Mouse (Mus musculus): ENCODE results near the gene S1pr5.
"Not testable (repeated sequence)": the region's sequence is repeated elsewhere in the genome, so short reads cannot be mapped to it uniquely, and the experiment has no call there.

Gene S1pr5

DNA sequence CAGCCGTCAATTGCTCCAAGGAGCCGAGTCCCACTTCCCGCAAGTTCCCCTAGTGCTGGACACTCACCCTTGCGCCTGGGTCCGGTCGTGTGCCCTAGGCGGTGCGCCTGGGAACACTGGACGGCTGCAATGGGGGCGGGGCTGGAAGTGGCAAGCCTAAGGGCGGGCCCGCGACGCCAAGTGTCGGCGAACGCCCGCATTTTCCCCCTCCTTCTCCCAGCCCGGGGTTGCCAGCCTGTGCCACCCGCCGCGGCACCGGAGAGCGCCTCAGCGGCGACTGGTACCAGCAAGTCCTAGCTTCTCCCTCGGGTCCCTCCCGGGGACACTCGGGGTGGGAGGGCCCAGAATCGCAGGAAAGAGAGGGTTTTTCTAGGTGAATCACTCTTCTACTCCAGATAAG is at the start of gene S1pr5:
Gene S1pr5 (minus strand): TSS at position 118 of the 400 bp plus-strand sequence.
- DNase-seq (ENCODE audit: low spot score): peak; percentile 72

DNA sequence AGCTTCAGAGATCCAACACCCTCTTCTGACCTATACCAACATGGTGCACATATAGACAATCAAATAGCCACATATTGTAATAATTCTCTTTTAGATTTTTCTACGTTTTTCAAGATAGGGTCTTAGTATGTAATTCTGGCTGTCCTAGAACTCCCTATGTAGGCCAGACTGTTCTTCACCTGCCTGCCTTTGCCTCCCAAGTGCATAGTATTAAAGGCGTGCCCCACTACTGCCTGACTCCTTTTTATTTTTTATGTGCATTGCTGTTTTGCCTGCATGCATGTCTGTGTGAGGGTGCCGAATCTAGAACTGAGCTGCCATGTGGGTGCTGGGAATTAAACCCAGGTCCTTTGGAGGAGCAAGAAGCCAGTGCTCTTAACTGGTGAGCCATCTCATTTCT is 44.0 kb upstream of the S1pr5 start:
- DNase-seq (ENCODE audit: low spot score): no peak

DNA sequence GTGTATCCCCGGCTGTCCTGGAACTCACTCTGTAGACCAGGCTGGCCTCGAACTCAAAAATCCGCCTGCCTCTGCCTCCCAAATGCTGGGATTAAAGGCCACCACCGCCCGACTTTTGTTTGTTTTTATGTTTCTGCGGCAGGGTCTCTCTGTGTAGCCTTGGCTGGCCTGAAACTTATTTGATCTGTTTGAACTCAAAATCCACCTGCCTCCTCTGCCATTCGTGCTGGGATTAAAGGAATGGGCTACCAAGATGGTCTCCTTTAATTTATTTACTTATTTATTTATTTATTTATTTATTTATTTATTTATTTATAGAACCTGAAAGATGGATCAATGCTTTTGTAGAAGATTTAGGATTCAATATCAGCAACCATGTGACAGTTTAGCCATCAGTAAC is 43.6 kb upstream of the S1pr5 start:
- not testable (repeated sequence) for DNase-seq (ENCODE audit: low spot score)

DNA sequence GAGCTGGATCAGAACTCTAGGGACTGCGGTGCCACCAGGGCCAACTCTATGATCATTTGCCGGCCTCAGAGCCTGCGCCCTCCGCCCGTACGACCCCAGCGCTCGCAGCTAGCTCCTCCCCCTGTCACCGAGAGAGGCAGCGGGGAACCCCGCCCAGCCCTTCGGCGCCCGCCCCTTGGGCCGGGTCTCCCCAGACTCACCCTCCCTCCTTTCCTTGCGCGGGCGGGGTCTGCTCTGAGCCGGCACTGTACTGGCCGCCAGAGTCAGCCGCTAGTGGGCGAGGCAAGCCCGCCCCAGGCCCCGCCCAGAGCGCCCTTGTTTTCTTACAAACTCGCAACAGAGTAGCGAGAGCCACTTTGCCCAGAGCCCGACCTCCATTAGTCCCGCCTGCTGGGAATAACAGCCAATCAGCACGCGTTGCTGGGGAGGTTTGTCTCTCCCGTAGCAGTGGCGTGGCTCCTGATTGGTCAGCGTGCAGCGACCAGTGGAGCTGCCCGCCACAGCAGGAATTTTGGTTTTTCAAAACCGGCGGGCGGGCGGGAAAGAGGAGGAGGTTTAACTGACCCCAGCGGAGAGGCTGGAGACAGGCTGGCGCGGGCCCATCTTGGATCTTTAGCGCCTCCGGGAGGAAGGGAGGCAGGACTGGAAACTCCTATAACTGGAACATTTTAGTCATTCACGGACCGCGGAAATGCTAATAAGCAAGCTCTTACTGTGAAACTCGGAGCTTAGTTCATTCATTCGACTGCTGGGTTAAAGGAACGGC is 43.0 kb upstream of the S1pr5 start, which contains the start of gene Cdkn2d:
Gene Cdkn2d (minus strand): TSS at position 386 of the 766 bp plus-strand sequence.
- peak; percentile 100 for DNase-seq (ENCODE audit: low spot score)

DNA sequence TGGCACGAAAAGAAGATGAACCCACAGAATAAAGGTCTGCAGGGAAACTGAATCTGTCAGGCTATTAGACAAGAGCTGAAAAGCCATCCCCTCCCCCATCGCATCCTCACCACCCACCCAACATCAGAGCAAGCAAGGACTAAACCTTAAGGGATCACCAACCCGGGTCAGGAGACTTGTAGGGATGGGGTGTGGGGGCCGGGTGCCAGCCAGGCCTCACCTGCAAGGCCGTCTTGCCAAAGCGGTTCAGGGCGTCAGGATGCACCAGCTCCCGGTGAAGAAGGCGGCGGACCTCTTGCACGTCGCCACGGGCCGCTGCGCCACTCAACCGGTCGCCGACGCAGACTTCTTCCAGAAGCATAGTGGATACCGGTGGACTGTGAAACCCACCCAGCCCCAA is 42.3 kb upstream of the S1pr5 start:
- DNase-seq (ENCODE audit: low spot score): no peak

DNA sequence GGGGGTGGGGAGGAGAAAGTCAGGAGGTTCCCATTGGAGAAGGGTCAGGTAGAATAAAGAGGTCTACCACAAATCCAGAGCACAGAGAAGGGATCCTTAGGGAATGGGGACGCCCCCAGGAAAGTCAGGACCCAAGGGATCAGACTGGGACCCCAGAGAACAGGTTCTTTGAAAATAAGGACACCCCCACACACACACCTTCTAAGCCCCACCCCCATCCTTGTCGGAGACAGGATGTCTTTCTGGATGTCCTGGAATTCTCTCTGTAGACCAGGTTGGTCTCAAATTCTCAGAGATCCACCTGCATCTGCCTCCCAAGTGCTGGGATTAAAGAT is 41.1 kb upstream of the S1pr5 start:
- DNase-seq (ENCODE audit: low spot score): no peak

DNA sequence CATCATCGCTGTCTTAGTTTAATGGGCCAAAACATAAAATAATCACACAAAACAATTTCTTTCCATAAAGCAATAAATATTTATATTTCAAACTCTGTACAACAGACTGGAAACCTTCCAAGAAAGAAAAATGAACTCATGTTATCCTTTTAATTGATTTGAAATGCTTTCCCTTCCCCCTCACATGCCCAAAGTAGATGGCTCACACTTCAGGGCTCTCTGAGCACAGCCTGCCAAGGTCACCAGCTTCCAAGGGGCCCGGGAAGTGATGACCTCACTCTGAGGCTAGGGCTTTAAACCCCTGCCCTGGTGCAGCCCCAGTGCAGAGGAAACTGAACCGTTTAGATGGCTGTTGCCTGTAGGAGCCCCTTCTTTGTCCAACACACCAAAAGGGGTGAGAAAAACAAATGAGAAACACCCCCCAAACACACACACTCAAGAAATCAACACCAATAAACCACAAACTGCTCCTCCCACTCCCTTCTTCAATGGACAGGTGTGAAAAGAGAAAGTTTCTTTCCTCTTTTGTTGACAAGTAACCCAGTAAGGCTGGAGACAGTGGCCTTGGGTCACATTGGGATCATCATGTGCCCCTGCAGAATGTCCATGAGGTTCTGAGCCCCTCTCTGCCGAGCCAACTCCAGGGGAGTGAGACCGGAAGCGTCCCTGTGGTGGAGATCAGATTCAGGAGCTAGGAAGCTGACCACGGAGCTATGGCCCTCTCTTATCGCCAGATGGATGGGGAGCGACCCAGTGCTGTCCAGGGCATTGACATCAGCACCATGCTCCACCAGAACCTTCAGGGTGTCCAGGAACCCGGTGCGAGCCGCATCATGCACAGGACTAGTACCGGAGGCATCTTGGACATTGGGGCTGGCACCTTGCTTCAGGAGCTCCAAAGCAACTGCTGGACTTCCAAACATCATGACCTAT is 40.4 kb upstream of the S1pr5 start:
- no peak for DNase-seq (ENCODE audit: low spot score)

DNA sequence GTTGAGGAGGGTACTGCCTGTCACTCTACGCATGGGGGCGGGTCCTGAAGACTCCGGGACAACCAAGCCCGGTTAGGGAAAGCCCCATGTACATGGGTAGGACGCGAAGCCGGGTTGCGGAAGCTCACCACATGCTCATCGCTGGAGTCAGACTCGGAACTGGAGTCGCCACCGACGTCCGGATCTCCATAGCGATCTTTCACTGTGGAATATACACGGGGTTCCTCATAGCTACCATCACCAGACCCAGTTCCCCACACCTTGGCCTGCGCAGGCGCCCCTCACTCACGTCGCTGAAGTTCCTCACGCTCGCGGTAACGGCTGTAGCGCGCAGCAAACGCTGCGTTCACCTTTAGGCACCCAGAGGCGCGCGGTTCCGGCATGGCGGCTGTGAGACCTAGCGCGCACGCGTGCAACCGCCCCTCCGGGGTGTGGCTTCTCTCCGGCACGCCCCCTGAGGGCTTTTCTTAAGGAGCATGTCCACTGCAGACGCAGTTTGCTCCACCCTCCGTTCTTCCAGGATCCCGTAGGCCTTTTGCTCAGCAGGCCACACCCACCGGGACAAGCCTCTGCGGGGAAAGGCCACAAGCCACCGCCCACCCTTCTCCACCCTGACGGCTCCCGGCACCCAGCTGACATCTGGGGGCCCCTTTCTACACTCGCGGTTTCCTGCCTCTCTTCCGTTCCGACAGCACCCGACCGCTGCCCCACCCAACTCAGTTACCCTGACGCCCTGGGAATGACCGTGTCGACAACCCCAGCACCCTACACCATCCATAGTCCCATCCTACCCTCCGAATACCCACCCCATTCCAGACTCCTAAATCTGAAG is 39.5 kb upstream of the S1pr5 start, which contains the start of gene Kri1:
Gene Kri1 (minus strand): TSS at position 399 of the 832 bp plus-strand sequence.
- peak; percentile 99 for DNase-seq (ENCODE audit: low spot score)

DNA sequence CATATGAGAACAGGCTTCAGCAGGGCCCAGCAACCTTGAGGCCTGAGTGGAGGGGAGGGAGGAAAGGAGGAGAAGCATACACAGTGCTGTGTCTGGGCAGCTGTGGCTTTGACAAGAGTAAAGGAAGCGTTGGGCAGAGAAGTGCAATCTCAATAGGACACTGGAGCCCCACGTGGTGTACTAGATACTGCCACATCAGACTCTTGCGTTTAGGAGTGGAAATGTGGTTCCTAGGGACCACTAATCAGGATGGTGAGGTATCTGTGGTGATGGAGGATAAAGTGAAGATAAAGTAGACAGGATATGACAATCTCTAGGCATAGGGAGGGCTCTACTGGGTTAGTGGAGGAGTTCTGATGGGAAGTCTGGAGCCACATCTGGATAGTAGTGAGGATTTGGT is 38.5 kb upstream of the S1pr5 start:
- DNase-seq (ENCODE audit: low spot score): no peak

DNA sequence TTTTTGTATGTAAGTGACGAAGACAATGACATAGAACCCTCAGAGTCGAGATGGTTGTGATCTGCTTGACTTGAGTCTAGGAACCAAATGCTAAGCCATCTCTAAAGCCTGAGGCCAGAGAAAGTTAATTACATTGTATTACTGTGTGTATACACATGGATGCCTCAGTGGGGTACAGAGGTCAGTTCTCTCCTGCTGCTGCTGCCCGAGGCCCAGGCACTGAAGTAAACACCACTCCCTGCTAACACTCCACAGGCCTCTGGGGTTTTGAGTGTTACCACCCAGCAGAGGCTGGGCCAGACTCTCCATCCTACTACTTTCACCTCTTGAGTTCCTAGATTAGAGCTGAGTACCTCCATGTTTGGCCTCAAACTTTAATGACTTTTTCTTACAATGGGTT is 35.8 kb upstream of the S1pr5 start:
- no peak for DNase-seq (ENCODE audit: low spot score)

DNA sequence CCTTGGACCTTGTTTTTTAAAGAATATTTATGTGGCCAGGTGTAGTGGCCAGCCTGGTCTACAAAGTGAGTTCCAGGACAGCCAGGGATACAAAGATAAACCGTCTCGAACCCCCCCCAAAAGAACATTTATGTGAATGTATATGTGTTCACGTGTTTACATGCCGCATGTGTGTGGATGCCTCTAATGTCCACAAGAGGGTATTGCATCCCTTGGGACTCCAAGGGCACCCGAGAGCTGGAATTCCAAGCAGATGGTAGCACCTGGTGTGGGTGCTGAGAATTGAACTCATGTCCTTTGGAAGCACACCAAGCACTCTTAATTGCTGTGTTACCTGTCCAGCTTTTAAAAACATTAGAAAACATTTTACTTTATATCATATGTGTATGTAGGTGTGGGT is 35.3 kb upstream of the S1pr5 start:
- DNase-seq (ENCODE audit: low spot score): no peak

DNA sequence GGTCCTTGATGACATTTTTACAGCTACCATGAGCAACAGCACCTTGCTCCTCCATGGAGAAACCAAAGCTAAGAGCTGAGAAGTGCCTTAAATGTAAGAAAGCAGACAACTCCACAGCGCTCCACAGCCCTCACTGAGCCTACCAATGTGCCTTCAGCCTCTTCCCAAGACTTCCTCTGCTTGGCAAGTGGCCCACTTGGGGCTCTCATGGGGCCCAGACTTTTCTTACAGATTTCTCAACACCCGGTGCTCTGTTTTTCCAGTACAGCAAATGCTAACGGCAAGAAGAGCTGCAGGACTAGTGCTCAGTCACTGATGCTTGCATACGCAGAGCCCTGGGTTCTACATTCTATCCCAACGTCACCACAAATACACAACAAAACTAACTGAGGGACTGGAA is 29.5 kb upstream of the S1pr5 start:
- no peak for DNase-seq (ENCODE audit: low spot score)

DNA sequence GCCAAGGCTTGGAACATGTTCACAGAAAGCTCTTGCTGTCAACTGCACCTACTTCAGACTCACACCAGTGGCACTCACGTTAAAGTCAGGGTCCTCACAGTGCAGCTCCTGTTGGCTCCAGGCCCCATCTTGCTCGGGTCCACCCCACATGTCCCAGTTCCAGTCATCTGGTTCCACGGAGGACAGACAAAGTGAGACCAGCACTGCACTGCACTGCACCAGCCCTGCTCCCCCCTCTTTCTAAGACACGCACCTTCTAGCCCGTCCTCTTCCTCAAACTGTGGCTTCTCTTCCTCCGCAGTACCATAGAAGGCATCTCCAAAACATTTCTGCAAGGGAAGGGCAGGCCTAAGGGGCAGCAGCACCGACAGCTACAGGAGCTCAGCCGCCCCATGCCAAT is 28.1 kb upstream of the S1pr5 start:
- DNase-seq (ENCODE audit: low spot score): no peak

DNA sequence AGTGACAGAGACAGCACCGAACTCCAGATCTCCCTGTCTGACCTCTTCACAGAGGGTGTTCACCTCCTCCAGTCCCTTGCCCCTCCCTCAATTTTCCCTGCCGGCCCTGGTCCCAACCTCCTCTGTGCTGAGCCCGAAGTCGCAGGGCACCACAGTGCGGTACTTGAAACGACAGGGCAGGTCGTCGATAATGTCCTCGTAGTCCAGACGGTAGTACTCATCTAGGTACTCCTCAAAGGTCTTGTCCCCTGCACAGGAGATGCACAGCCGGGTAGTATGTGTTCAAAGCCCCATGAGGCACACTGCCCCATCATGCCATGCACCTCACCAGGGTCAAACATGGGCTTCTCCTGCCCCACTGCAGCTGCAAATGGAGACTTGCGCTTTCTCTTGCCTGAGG is 27.5 kb upstream of the S1pr5 start:
- no peak for DNase-seq (ENCODE audit: low spot score)

DNA sequence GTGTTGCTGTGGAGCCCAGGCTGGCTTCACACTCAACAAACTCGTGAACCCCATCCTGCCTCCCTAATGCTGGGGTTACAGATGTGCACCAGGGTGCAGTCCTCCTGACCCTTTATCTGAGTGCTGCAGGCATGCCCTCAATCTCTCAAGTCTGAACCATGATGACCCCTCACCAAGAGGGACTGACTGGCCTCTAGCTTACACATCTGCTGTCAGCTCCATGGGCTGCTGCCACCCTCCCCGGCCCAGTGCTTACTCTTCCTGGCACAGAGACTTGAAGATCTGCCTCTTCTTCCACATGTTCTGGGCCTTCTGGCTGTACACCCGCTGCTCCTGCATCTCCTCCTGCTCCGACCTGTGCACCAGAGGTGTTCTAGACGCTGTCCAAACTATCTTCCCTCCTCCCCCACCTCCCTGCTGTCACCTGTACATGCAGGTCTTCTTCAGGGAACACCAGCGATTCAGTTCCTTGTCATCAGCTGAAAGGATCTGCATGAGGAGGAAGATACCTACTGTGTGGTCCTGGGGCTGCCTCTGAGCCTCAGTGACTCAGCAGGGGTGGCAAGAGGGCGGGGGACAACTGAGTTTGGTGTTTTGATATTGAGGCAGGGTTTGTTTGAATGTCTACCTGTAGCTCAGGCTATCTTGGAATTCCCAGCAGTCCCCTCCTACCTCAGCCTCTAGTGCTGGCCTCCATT is 26.9 kb upstream of the S1pr5 start:
- DNase-seq (ENCODE audit: low spot score): no peak

DNA sequence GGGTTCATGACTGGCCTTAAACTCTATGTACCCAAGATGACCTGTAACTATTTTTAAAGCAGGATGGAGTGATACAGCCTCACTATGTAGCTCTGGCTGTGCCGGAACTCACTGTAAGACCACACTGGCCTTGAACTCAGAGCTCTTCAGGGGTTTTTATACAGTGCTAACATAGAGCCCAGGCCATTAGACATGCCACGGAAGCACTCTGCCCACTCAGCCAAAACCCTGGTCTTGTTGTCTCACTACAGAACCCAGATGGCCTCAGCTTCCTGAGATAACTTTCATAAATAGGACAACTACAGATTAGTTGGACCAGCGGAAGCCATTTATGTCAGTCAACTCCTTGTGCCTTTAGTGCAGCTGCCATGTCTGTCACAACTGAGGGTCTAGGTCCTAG is 26.1 kb upstream of the S1pr5 start:
- DNase-seq (ENCODE audit: low spot score): no peak

DNA sequence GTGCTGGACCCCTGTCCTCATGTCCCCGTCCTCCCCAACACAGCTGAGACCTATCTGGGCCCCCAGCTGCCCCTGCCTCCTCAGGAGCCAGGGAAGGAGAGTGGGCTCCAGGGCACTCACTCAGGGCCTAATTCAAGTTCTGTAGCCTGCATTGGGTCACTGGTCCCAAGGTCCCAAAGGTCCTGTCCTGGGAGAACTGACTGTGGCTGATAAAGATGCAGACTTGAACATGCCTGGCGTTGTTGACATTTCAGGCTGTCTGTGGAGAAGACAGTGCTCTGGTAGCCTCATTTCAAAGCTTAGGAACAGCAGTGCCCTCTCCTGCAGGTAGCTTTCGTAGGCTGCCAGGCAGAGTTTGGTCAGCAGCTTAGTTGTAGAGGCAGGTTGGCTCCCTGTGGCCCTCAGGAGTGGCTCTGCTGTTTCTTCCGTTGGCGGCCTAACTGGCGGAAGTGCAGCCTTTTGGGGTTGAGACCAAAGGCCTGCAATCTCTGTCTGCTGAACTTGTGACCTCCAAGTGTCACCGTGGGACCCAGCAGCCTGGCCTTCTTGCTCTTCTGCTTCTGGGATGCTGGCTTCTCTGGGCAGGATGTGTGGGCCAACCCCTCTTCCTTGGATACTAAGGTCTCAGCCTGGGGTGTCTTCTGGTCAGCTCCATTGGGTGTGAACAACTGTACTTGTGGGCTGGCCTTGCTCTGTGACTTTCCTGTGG is 25.4 kb upstream of the S1pr5 start:
- DNase-seq (ENCODE audit: low spot score): peak; percentile 44

DNA sequence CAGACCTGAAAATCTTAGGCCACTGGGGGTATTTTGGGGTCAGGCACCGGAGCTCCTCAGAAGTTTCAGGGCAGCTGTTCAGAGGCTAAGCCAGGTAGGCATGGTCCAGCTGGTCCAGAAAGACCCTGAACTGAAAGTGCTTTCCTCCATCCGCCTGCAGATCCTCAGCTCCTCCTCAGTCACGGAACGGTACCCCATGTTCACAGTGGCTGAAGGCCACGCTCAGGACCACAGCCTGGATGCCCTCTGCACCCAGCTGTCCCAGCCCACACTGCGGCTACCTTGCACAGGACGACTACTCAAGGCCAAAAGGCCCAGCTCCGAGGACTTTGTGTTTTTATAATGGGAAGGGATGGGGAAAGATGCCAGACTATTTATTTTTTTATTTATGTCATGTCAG is 24.9 kb upstream of the S1pr5 start:
- no peak for DNase-seq (ENCODE audit: low spot score)

DNA sequence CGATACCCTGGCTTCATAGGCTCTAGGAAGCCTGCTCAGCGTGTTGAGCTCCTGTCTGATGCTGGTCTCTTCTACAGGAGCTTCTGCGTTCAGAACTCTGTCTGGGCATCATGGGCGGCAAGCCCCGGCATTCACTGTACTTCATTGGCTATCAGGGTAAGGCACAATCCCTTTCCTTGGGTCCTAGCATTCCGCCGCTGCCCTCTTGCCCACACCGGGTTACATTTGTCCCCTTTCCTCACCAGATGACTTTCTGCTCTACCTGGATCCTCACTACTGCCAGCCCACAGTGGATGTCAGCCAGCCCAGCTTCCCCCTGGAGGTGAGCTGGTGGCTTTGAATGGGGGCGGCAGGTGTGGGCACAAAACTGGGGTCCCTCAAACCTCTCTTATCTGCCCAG is 24.1 kb upstream of the S1pr5 start:
- no peak for DNase-seq (ENCODE audit: low spot score)

DNA sequence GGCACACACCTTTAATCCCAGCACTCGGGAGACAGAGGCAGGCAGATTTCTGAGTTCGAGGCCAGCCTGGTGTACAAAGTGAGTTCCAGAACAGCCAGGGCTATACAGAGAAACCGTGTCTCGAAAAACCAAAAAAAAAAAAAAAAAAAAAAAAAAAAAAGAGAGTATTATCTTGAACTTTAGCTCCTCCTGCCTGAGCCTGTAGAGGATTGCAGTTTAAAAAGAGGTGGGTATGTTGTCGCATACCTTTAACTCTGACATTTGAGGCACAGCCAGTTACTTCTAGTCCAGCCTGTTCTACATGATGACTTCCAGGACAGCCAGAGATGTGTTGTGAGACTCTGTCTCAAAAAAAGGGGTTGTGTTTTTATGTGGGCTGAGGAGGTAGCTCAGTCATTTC is 21.3 kb upstream of the S1pr5 start:
- DNase-seq (ENCODE audit: low spot score): not testable (repeated sequence)

DNA sequence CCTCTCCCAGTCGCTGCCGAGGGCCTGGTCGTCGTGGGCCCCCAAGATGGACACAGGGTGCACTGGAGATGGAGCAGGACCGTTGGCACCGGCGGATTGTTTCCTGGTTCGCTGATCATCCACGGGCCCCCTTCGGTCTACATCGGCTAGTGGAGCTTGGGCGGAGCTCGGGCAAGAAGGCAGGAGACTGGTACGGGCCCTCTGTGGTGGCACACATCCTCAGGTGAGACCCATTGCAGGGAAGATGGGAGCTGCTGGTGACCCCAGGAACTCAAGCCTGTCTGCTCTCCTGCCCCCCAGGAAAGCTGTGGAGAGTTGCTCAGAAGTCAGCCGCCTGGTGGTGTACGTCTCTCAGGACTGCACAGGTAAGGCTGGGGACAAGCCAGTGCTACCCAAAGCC is 20.1 kb upstream of the S1pr5 start:
- no peak for DNase-seq (ENCODE audit: low spot score)

Data from lung, postnatal 25 days (tissue).